ENCODE assay signal across 17 mouse cellular contexts in genomic region chr15:95366506-95366905, GRCm38 (mm10).
A peak's percentile ranks its signal among the peaks of the same experiment; 100 is the strongest.
DNase-seq lines count a peak whose midpoint lies in the region; ATAC-seq and TF ChIP-seq lines count a peak whose summit lies in the region.
"Had no signal": no experiment of that assay in that cellular context is flagged by ENCODE, and none has a peak within 500 bp of the region (broad histone marks: within the 10 kb centered on the region; RNA-seq: fewer than 3 reads in every experiment).

No protein-coding gene starts in this region.

- no peak for TF ChIP-seq CTCF in liver, adult 2 months (IDR thresholded peaks at IDR 0.05; ENCODE audit: low read depth, low read length)
- TF ChIP-seq CTCF in Patski (IDR thresholded peaks at IDR 0.05): no peak

- H3K27me3 ChIP-seq in forebrain, embryonic 12.5 days: no peaks in the 10 kb centered on the region
- H3K27me3 ChIP-seq in forebrain, embryonic 15.5 days: no peaks in the 10 kb centered on the region
- H3K27me3 ChIP-seq in liver, adult 2 months (ENCODE audit: control insufficient read depth, insufficient read depth, low read length): no peaks in the 10 kb centered on the region
- H3K27me3 ChIP-seq in Patski: peaks cover 5% of the 10 kb centered on the region
- no peaks in the 10 kb centered on the region for H3K27me3 ChIP-seq in midbrain, embryonic 15.5 days (replicated peaks)
- H3K27me3 ChIP-seq: embryonic facial prominence, embryonic 13.5 days; heart, embryonic 12.5 days; intestine, embryonic 15.5 days had no signal

- H3K9ac ChIP-seq in forebrain, embryonic 12.5 days: no peak overlapping the region
- H3K9ac ChIP-seq in forebrain, embryonic 15.5 days (replicated peaks): no peak overlapping the region
- no peak overlapping the region for H3K9ac ChIP-seq in liver, adult 2 months (ENCODE audit: low read depth, low read length)
- H3K9ac ChIP-seq in midbrain, embryonic 15.5 days: no peak overlapping the region
- H3K9ac ChIP-seq: embryonic facial prominence, embryonic 13.5 days; forebrain, postnatal 0 days; heart, embryonic 12.5 days; intestine, embryonic 15.5 days had no signal

- H3K4me1 ChIP-seq in forebrain, embryonic 12.5 days: 0 out of 2 replicates have a peak, but pooled peaks cover 5% of the 10 kb centered on the region
- H3K4me1 ChIP-seq in forebrain, embryonic 15.5 days: peaks cover 6% of the 10 kb centered on the region
- no peaks in the 10 kb centered on the region for H3K4me1 ChIP-seq in liver, adult 2 months (ENCODE audit: control insufficient read depth, insufficient read depth, low read length)
- peaks cover 6% of the 10 kb centered on the region; the same call in 1 of the 2 replicates for H3K4me1 ChIP-seq in midbrain, embryonic 15.5 days
- H3K4me1 ChIP-seq: embryonic facial prominence, embryonic 13.5 days; intestine, embryonic 15.5 days had no signal

- POLR2A ChIA-PET in Patski (lab: Charles Lee): interaction anchor here (0.6 kb wide), 1 partner anchor 201 kb away, joined by 7 read pairs; no protein-coding TSS in a partner anchor

- no peaks in the 10 kb centered on the region for H3K79me2 ChIP-seq in liver, adult 2 months (ENCODE audit: control insufficient read depth, insufficient read depth, low read length)

- CTCF ChIA-PET in Patski (lab: Charles Lee): interaction anchor here (0.6 to 2.1 kb wide), 3 partner anchors 11 to 824 kb away, joined by 3 to 8 read pairs (median 3); no protein-coding TSS in a partner anchor

- TF ChIP-seq POLR2A in liver, adult 2 months (IDR thresholded peaks at IDR 0.05; ENCODE audit: extremely low read depth, insufficient read depth, low read length): no peak

- WGBS in forebrain, embryonic 12.5 days: 50% methylated on average over 3 of the region's 3 CpGs
- WGBS in forebrain, embryonic 15.5 days: 24% methylated on average over 3 of the region's 3 CpGs
- WGBS in liver, adult 2 months: 74% methylated on average over 3 of the region's 3 CpGs
- 44% methylated on average over 3 of the region's 3 CpGs for WGBS in midbrain, embryonic 15.5 days

- DNase-seq in liver, adult 2 months (ENCODE audit: extremely low read depth, low read depth, low spot score): peak; percentile 7
- DNase-seq in liver (no peak), Patski (ENCODE audit: low read depth, low spot score) (no peak)
- no peak for DNase-seq in right cerebral cortex, postnatal 36 days (ENCODE audit: low spot score in 2 of 2)
- DNase-seq in heart, adult 18-20 months: no peak
- DNase-seq: adrenal gland, adult 2 months; adrenal gland, postnatal 25 days; cerebellum, adult 2 months; cerebellum, postnatal 25 days; forebrain, postnatal 0 days; gastrocnemius, postnatal 14 days had no signal

- H3K36me3 ChIP-seq in forebrain, embryonic 12.5 days (replicated peaks): no peaks in the 10 kb centered on the region
- H3K36me3 ChIP-seq in forebrain, embryonic 15.5 days: no peaks in the 10 kb centered on the region
- no peaks in the 10 kb centered on the region for H3K36me3 ChIP-seq in liver, adult 2 months (ENCODE audit: control insufficient read depth, insufficient read depth, low read length)
- H3K36me3 ChIP-seq in midbrain, embryonic 15.5 days (replicated peaks): no peaks in the 10 kb centered on the region
- H3K36me3 ChIP-seq: embryonic facial prominence, embryonic 13.5 days; heart, embryonic 12.5 days; intestine, embryonic 15.5 days had no signal

- H3K4me3 ChIP-seq in forebrain, embryonic 12.5 days (replicated peaks): no peak overlapping the region
- H3K4me3 ChIP-seq in forebrain, embryonic 15.5 days: no peak overlapping the region
- H3K4me3 ChIP-seq in liver, adult 2 months (ENCODE audit: insufficient read depth, low read depth, low read length): no peak overlapping the region
- no peak overlapping the region for H3K4me3 ChIP-seq in midbrain, embryonic 15.5 days
- H3K4me3 ChIP-seq: embryonic facial prominence, embryonic 13.5 days; heart, embryonic 12.5 days; intestine, embryonic 15.5 days had no signal

- H3K4me2 ChIP-seq in forebrain, embryonic 12.5 days: no peak overlapping the region
- no peak overlapping the region for H3K4me2 ChIP-seq in forebrain, embryonic 15.5 days (replicated peaks)
- H3K4me2 ChIP-seq in midbrain, embryonic 15.5 days: no peak overlapping the region
- H3K4me2 ChIP-seq: embryonic facial prominence, embryonic 13.5 days; heart, embryonic 12.5 days; intestine, embryonic 15.5 days had no signal

- in situ Hi-C loops in Patski (cut with MboI; ENCODE audit: low pct_unique_long_range_greater_than_20kb): no loop called here

- ATAC-seq in forebrain, embryonic 12.5 days (ENCODE audit: low FRiP score): no peak
- no peak for ATAC-seq in forebrain, embryonic 15.5 days (replicated peaks)
- ATAC-seq in Patski: peak; percentile 24
- no peak; the same call in 1 of the 2 replicates for ATAC-seq in midbrain, embryonic 15.5 days (replicated peaks)
- ATAC-seq: forebrain, postnatal 0 days; intestine, embryonic 15.5 days had no signal

- no peaks in the 10 kb centered on the region for H3K9me3 ChIP-seq in forebrain, embryonic 12.5 days
- H3K9me3 ChIP-seq in forebrain, embryonic 15.5 days: no peaks in the 10 kb centered on the region
- H3K9me3 ChIP-seq in midbrain, embryonic 15.5 days: no peaks in the 10 kb centered on the region
- H3K9me3 ChIP-seq: embryonic facial prominence, embryonic 13.5 days; heart, embryonic 12.5 days; intestine, embryonic 15.5 days had no signal

- H3K27ac ChIP-seq in forebrain, embryonic 12.5 days: 0 out of 2 replicates have a peak overlapping the region, but pooled peaks have one; percentile 8
- H3K27ac ChIP-seq in forebrain, embryonic 15.5 days (replicated peaks): no peak overlapping the region
- no peak overlapping the region for H3K27ac ChIP-seq in liver, adult 2 months (replicated peaks; ENCODE audit: insufficient read depth, low read depth, low read length)
- 0 out of 2 replicates have a peak overlapping the region, but pooled peaks have one; percentile 38 for H3K27ac ChIP-seq in midbrain, embryonic 15.5 days
- H3K27ac ChIP-seq: embryonic facial prominence, embryonic 13.5 days; intestine, embryonic 15.5 days had no signal

Comparison
In these comparisons a context has a peak if more than half of its experiments do, and no peak if none do; other contexts are left out.
1. H3K27ac ChIP-seq: peak in forebrain, embryonic 12.5 days (single experiment) and midbrain, embryonic 15.5 days (single experiment); none in forebrain, embryonic 15.5 days (single experiment) and liver, adult 2 months (single experiment).